Mouse (Mus musculus) forebrain, embryonic 14.5 days (tissue): ENCODE measurements around the gene Sntg2. TPM values are rescaled to one million over a fixed set of nuclear protein-coding genes. Genes with fewer than 3 reads are reported as not detected.

Experiments
- ATAC-seq: fragments of 200-750 bp; cut with Nextera tagmentation; 2 replicates; pipeline ENCODE4 v1.8.0; 2017; ENCODE audit warnings: mild to moderate bottlenecking, moderate library complexity
- DNase-seq: peaks from one replicate; pipeline ENCODE4 v3.0.0-alpha.2; 2015; ENCODE audit warnings: low spot score
- H3K27ac ChIP-seq: fragments of 300-500 bp; sonication (generic); 2 replicates; pipeline ENCODE4 v1.5.1; 2014; ENCODE audit warnings: low read depth, mild to moderate bottlenecking, control low read depth, low read length, moderate library complexity
- H3K27me3 ChIP-seq: fragments of 300-500 bp; sonication (generic); replicated peaks from 2 replicates; pipeline ENCODE4 v1.6.1; 2014; ENCODE audit warnings: low read length, control low read depth, mixed read lengths; ENCODE audit not compliant: control insufficient read depth, insufficient read depth
- H3K36me3 ChIP-seq: fragments of 300-500 bp; sonication (generic); 2 replicates; pipeline ENCODE4 v1.6.1; 2014; ENCODE audit warnings: low read length, control low read depth; ENCODE audit not compliant: control insufficient read depth, insufficient read depth
- H3K4me1 ChIP-seq: fragments of 300-500 bp; sonication (generic); 2 replicates; pipeline ENCODE4 v1.6.1; 2014; ENCODE audit warnings: antibody characterized with exemption, low read length, control low read depth; ENCODE audit not compliant: control insufficient read depth, insufficient read depth
- H3K4me2 ChIP-seq: fragments of 300-500 bp; sonication (generic); 2 replicates; pipeline ENCODE4 v1.6.1; 2014; ENCODE audit warnings: mild to moderate bottlenecking, control low read depth, low read length
- H3K4me3 ChIP-seq: fragments of 300-500 bp; sonication (generic); 2 replicates; pipeline ENCODE4 v1.5.1; 2014; ENCODE audit warnings: low read depth, low read length, control low read depth
- H3K9ac ChIP-seq: fragments of 300-500 bp; sonication (generic); 2 replicates; pipeline ENCODE4 v1.6.1; 2014; ENCODE audit warnings: mild to moderate bottlenecking, low read length, control low read depth, moderate library complexity
- H3K9me3 ChIP-seq: fragments of 300-500 bp; sonication (generic); replicated peaks from 2 replicates; pipeline ENCODE4 v1.6.1; 2016; ENCODE audit warnings: low read length, control low read depth, mixed read lengths; ENCODE audit not compliant: control insufficient read depth
- WGBS: fragments of 180-500 bp; shearing (Covaris S2); extraction: QIAGEN DNeasy Blood & Tissue Kit; methylation state at CpG from one replicate; pipeline ENCODE4 v1.1.7; 2014; 5-methylcytosine and 5-hydroxymethylcytosine counted together
- polyA plus RNA-seq: library from polyadenylated mRNA; unstranded; fragments of >200 nt; fragmentation: Nextera tagmentation; extraction: Ambion mirVana; gene quantifications from 2 replicates; pipeline ENCODE4 v1.2.1, GENCODE M21; 2014

Sntg2 gene
- polyA plus RNA-seq, 1 experiment from 2014 or later, result 1.5 TPM

- no peaks in the 10 kb centered on the region for H3K4me1 ChIP-seq
- no peaks in the 10 kb centered on the region for H3K36me3 ChIP-seq
- no peak overlapping the region for H3K27ac ChIP-seq
- DNase-seq (no peak), ATAC-seq (no peak)
- no peaks in the 10 kb centered on the region for H3K9me3 ChIP-seq
- no peaks in the 10 kb centered on the region for H3K27me3 ChIP-seq
- no peak overlapping the region for H3K4me3 ChIP-seq
- no peak overlapping the region for H3K4me2 ChIP-seq
- 58% methylated on average over 2 of the region's 2 CpGs for WGBS
- H3K9ac ChIP-seq, result no peak overlapping the region
Observed at GRCm38 (mm10) chr12:30258641-30259040, 114.5 kb downstream of the Sntg2 start.

- WGBS, result 92% methylated on average over 7 of the region's 7 CpGs
- Histone ChIP-seq H3K4me1 (no peaks in the 10 kb centered on the region), H3K4me3 (no peak overlapping the region), H3K4me2 (no peak overlapping the region), H3K27ac (no peak overlapping the region), H3K9me3 (no peaks in the 10 kb centered on the region), H3K36me3 (no peaks in the 10 kb centered on the region), H3K27me3 (no peaks in the 10 kb centered on the region), H3K9ac (no peak overlapping the region)
- DNase-seq (no peak), ATAC-seq (no peak)
Observed at GRCm38 (mm10) chr12:30257664-30258063, 115.5 kb downstream of the Sntg2 start.

GRCm38 (mm10) chr12:30256207-30256606 is 117.0 kb downstream of the Sntg2 start:
- Histone ChIP-seq H3K4me2 (no peak overlapping the region), H3K9me3 (no peaks in the 10 kb centered on the region), H3K36me3 (no peaks in the 10 kb centered on the region), H3K9ac (no peak overlapping the region), H3K27ac (no peak overlapping the region), H3K27me3 (no peaks in the 10 kb centered on the region), H3K4me1 (no peaks in the 10 kb centered on the region), H3K4me3 (no peak overlapping the region)
- DNase-seq (no peak), ATAC-seq (no peak)
- 63% methylated on average over 3 of the region's 3 CpGs for WGBS

GRCm38 (mm10) chr12:30254581-30254980 is 118.6 kb downstream of the Sntg2 start:
- no peak for DNase-seq
- no peak overlapping the region for H3K9ac ChIP-seq
- 85% methylated on average over 10 of the region's 10 CpGs for WGBS

GRCm38 (mm10) chr12:30252381-30252780 is 120.8 kb downstream of the Sntg2 start:
- Histone ChIP-seq H3K4me2 (no peak overlapping the region), H3K9ac (no peak overlapping the region), H3K4me3 (no peak overlapping the region), H3K27ac (no peak overlapping the region), H3K4me1 (no peaks in the 10 kb centered on the region), H3K9me3 (no peaks in the 10 kb centered on the region), H3K27me3 (no peaks in the 10 kb centered on the region), H3K36me3 (no peaks in the 10 kb centered on the region)
- ATAC-seq (no peak), DNase-seq (no peak)
- 91% methylated on average over 4 of the region's 4 CpGs for WGBS

More at GRCm38 (mm10) chr12:30254581-30254980, 118.6 kb downstream of the Sntg2 start:
- Histone ChIP-seq H3K4me1 (no peaks in the 10 kb centered on the region), H3K9me3 (no peaks in the 10 kb centered on the region), H3K4me3 (no peak overlapping the region), H3K36me3 (no peaks in the 10 kb centered on the region), H3K27me3 (no peaks in the 10 kb centered on the region), H3K27ac (no peak overlapping the region), H3K4me2 (no peak overlapping the region)
- no peak for ATAC-seq

- no peaks in the 10 kb centered on the region for H3K4me1 ChIP-seq
- ATAC-seq (no peak), DNase-seq (no peak)
- H3K27ac ChIP-seq, result no peak overlapping the region
- no peak overlapping the region for H3K4me2 ChIP-seq
- H3K4me3 ChIP-seq, result no peak overlapping the region
- no peaks in the 10 kb centered on the region for H3K27me3 ChIP-seq
- WGBS, result 93% methylated on average over 8 of the region's 8 CpGs
- no peaks in the 10 kb centered on the region for H3K9me3 ChIP-seq
- no peaks in the 10 kb centered on the region for H3K36me3 ChIP-seq
- no peak overlapping the region for H3K9ac ChIP-seq
Observed at GRCm38 (mm10) chr12:30251283-30251829, 121.8 kb downstream of the Sntg2 start.

GRCm38 (mm10) chr12:30249068-30249467 is 124.1 kb downstream of the Sntg2 start:
- no peaks in the 10 kb centered on the region for H3K27me3 ChIP-seq
- H3K9ac ChIP-seq, result no peak overlapping the region
- DNase-seq (peak; percentile 16), ATAC-seq (no peak; the same call in 1 of the 2 replicates)
- no peak overlapping the region for H3K27ac ChIP-seq
- H3K4me2 ChIP-seq, result no peak overlapping the region
- no peaks in the 10 kb centered on the region; the same call in 1 of the 2 replicates for H3K4me1 ChIP-seq
- no peaks in the 10 kb centered on the region for H3K36me3 ChIP-seq
- 89% methylated on average over 3 of the region's 3 CpGs for WGBS
- no peaks in the 10 kb centered on the region for H3K9me3 ChIP-seq
- no peak overlapping the region for H3K4me3 ChIP-seq

- Histone ChIP-seq H3K36me3 (no peaks in the 10 kb centered on the region), H3K9me3 (no peaks in the 10 kb centered on the region), H3K4me2 (no peak overlapping the region), H3K9ac (no peak overlapping the region), H3K27me3 (no peaks in the 10 kb centered on the region), H3K4me1 (no peaks in the 10 kb centered on the region; the same call in 1 of the 2 replicates), H3K27ac (no peak overlapping the region), H3K4me3 (no peak overlapping the region)
- 88% methylated on average over 5 of the region's 5 CpGs for WGBS
- no peak for DNase-seq
- ATAC-seq, result no peak
Observed at GRCm38 (mm10) chr12:30246286-30246945, 126.8 kb downstream of the Sntg2 start.

- H3K27ac ChIP-seq, result no peak overlapping the region
- no peaks in the 10 kb centered on the region for H3K36me3 ChIP-seq
- no peaks in the 10 kb centered on the region for H3K9me3 ChIP-seq
- H3K4me3 ChIP-seq, result no peak overlapping the region
- H3K27me3 ChIP-seq, result no peaks in the 10 kb centered on the region
- H3K4me2 ChIP-seq, result no peak overlapping the region
- 41% methylated on average over 2 of the region's 2 CpGs for WGBS
- H3K9ac ChIP-seq, result no peak overlapping the region
- DNase-seq (peak; percentile 76), ATAC-seq (peak; percentile 86)
- H3K4me1 ChIP-seq, result no peaks in the 10 kb centered on the region; the same call in 1 of the 2 replicates
Observed at GRCm38 (mm10) chr12:30244194-30244593, 129.0 kb downstream of the Sntg2 start.
